Mouse (Mus musculus): Measurements from ENCODE around the gene Rdm1.
"Not testable (repeated sequence)": the region's sequence is repeated elsewhere in the genome, so short reads cannot be mapped to it uniquely, and the experiment has no call there.

DNA sequence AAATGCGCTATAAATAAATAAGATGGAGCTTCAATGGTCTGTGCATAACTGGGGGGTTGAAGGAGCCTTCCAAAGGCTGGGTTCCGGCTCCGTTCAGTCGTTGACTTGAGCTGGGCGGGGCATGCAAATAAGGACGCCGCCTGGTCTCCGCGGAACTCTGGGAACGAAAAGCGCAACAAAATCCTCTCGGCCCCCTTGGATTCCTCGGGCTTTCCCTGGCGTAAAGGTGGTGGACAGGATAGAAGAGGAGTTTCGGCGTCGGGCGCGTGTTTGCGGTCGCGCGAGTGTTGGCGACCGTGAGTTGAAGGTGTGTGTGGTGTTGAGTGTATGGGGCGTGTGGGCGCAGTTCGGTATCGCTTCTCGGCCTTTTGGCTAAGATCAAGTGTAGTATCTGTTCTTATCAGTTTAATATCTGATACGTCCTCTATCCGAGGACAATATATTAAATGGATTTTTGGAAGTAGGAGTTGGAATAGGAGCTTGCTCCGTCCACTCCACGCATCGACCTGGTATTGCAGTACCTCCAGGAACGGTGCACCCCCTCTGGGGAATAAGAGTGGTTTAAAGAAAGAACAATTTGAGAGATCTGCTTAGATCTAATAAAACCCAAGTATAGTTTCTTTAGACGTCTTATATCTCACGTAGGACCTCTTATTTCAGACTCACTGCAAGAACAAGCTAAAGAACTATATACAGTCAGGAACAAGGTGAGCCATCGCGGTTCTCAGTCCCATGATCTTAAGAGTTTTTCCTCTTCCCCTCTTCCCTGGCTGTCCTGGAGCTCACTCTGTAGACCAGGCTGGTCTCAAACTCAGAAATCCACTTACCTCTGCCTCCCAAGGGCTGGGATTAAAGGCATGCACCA, 31.1 kb downstream of the Rdm1 start:
- TF ChIP-seq CTCF (IDR thresholded peaks at IDR 0.05; ENCODE audit: borderline replicate concordance, insufficient read depth, low read length): not testable (repeated sequence)
- peak; percentile 94 for TF ChIP-seq POLR2A (IDR thresholded peaks at IDR 0.05; ENCODE audit: low read depth, low read length)
